Mouse (Mus musculus) layer of hippocampus, adult 18-20 months (tissue): ENCODE results near the gene Mgat4b. TPM values are rescaled to one million over a fixed set of nuclear protein-coding genes. Genes with fewer than 3 reads are reported as not detected.
A peak's percentile ranks its signal among the peaks of the same experiment; 100 is the strongest.

Experiments
- DNase-seq, 2 experiments: peaks; one replicate each; pipeline ENCODE4 v3.0.0; 2022; ENCODE audit warnings: low spot score in 2 of 2
- total RNA-seq, 2 experiments: library from RNA; stranded (reverse); gene quantifications; 2 replicates each; pipeline ENCODE4 v1.2.3; 2021

Mgat4b gene
- total RNA-seq, 2 experiments from 2014 or later = 80.7 to 84.1 TPM

DNA sequence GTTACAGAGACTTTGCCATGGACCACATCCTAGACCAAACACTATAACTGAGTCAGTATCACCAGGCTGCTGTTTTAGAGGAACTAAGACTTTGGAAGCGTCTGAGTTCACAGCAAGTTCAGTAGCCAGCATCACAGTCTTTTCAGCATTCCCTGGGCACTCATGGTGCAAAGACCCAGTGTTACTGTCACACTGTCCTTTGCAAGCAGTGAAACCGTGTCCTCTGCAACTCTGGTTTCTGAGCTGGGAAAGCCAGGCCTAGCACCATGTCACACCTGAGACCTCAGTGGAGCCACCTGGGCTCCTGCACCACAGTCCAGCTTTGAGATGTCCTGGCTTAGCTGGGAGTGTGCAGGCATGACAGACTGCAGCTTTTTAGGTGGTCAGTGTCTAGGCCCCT, 11.8 kb upstream of the Mgat4b start:
- DNase-seq = no peak

DNA sequence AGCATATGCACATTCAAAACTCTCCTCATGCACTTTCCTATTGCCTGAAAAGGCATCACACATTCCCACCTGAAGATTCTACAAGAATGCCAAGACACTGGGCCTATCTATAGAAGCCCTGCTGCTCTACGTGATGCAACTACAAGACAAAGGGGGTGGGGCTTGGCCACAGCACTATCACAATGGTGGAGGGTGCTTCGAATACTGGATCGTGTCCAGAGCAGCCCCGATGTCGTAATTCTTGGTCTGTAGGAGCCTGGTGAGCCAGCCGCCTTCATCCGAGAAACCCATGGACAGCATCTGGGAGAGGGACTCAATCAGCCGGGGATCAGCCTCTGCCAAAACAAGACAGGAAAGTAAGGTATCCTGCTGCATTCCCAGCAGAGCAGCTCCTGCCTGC, 10.1 kb upstream of the Mgat4b start:
- no peak for DNase-seq

DNA sequence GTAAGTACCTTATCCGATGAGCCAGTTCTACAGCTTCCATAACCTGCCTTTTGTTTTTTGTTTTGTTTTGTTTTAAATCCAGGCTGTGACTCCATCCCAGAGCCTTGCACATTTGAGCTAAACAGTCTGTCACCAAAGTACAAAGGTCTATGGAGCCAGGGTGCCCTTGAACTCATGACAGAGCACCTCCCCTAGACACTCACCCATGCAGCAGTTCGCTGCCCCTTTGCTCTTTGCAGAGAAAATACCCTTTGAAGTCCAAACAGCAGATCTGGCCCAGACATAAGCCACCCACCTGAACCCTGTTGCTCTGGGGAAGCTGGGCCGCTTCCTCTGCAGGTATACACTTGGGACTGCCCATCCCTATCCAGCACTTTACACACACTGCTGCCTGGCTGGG, 9.1 kb upstream of the Mgat4b start:
- no peak for DNase-seq

GRCm38 (mm10) chr11:50203302-50203827, 7.3 kb upstream of the Mgat4b start:
- no peak for DNase-seq

DNA sequence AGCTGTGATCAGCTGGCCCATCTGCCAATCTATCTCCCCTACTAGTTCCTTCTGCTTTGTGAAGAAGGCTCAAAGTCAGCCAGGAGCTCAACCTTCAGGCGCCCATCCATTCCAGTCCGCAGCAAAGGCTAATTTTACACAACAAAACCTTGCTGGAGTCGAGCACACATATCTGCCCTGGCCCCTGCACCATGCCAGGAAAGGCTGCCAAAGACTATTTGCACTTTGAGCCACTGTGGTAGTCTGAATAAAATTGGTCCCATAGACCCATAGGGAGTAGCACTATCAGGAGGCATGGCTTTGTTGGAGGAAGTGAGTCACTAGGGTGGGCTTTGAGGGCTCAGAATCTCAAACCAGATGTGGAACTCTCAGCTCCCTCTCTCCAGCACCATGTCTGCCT, 5.3 kb upstream of the Mgat4b start:
- no peak for DNase-seq

DNA sequence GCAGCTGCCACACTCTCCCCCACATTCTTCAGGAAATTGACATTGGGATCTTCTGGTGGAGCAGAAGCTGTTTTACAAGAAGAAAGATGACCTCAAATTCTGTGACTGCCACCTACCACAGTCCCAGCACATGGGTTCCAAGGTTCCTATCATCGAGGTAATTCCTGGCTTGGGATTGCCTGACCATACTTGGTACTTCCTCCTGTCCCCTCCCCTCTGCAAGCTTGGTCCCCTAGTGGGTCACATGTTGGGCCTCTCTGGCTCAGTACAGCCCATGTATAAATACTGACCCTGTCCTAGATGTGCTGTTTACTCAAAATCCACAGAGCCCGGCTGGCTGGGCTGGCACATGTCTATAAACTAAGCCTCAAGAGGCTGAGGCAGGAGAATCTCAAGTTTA, 4.7 kb upstream of the Mgat4b start:
- no peak for DNase-seq

GRCm38 (mm10) chr11:50207344-50207743, 3.3 kb upstream of the Mgat4b start:
- DNase-seq = no peak

DNA sequence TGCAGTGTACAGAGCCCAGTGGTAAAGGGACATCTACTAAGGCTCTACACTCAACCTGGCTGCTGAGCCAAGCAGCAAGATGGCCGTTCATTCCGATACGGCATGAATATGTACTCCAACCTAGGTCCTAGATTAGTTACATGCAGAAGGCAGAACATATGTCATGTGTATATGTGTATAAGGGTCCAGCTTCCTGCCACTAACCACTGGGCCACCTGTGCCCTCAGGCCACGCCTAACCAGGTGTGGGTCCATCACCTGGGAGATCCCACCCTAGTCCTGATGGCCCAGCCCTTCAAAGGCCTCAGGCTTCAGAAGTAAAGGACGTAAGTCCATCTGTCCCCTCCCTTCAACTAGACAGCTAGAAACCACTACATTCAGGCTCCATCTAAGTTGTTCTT, 2.7 kb upstream of the Mgat4b start:
- DNase-seq = no peak

- DNase-seq = peak; percentile 85 to 88
These were observed 587 bp upstream of the Mgat4b start for GRCm38 (mm10) chr11:50210101-50210504.

GRCm38 (mm10) chr11:50211322-50212059, 801 bp downstream of the Mgat4b start:
- DNase-seq = no peak

GRCm38 (mm10) chr11:50212060-50212739, 1.5 kb downstream of the Mgat4b start:
- no peak for DNase-seq

DNA sequence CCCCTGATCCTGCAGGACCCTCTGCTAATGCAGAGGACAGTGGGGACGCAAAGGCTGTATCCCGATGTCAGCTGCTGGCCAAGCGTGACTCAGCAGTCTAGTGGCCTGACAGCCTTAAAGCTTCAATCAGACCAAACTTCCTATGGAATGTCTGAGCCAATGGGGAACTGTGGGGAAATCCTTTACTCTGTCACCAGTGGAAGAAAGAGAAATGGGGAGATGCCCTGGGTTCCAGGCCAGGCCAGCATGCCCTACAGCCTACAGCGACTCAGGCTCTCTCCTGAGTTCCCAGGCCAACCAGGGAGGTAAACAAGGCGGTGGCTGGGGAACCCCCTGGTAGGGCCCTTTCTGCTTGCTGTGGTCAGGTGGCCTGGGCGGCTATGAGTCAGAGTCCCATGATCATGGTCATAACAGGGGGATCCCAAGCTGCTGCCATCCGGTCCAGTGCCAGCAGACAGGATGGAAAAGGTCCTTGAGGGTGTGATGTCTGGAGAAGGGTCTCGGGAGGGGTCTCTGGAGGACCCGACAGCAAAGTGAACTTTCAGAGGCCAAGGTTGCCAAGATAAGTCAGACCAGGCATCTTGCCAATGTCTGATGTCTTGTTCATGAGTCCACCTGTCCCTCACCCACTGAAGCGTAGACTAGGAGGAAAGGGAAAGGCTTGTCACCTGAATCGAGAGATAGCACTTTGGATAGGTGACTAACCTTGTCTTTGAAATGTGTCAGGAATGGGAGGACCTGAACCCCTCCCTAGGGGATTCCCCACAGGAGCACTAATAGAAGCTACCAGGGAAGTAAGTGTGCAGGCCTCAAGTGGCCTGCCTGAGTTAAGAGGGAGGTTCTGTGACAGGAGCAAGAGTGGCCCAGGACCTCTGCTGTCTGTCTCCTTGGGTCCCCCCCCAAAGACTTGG, 2.4 kb downstream of the Mgat4b start:
- DNase-seq = peak in 1 of 2 experiments; percentile 71

DNA sequence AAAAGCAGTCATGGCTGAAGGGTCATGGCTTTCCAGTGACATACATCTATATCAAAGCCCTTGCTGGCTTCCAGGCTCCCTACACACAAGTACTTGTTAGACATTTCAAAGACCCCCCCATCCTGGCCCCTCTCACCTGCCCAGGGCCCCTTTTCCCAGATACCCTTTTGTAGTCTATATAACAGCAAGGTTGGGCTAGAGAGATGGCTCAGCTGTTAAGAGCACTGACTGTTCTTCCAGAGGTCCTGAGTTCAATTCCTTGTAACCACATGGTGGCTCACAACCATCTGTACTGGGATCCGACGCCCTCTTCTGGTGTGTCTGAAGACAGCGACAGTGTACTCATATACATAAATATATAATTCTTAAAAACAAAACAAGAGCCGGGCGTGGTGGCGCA, 3.9 kb downstream of the Mgat4b start:
- DNase-seq = no peak

DNA sequence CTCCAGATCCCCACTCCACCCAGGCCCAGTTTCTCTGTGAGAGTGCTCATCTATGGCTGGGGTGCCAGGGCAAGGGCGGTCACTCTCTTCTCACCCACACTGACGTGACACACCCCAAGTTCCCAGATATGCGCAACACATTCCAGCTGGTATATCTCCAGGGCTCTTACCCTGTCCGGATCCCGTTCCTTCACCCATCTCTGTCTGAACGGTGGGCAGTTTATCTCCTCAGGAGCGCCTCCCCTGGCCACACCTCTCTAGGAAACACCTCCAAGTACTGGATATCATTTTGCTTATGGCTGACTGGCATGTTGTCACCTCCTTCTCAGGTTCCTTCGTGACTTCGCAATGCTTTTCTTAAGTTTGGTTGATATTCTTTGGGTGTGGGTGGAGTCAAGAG, 4.9 kb downstream of the Mgat4b start:
- no peak for DNase-seq

GRCm38 (mm10) chr11:50216724-50217366, 6.2 kb downstream of the Mgat4b start:
- no peak for DNase-seq

DNA sequence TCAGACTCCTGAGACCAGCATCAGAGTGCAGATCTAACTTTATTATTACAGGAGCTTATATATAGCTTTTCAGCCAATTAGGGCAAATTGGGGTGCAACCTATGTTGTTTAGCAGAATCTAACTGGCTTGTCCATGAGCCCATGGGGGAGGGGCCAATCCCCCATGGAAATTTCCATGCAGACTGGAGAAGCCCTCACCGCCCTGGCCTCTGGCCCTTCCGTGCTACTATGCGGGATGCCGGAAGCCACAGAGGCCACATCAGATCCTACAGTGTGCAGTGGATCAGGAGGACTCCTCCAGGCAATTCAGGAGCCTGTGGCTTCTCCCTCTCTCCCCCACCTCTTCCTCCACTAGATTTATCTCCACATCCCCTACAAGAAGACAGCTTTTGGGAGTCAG, 7.1 kb downstream of the Mgat4b start:
- DNase-seq = no peak

DNA sequence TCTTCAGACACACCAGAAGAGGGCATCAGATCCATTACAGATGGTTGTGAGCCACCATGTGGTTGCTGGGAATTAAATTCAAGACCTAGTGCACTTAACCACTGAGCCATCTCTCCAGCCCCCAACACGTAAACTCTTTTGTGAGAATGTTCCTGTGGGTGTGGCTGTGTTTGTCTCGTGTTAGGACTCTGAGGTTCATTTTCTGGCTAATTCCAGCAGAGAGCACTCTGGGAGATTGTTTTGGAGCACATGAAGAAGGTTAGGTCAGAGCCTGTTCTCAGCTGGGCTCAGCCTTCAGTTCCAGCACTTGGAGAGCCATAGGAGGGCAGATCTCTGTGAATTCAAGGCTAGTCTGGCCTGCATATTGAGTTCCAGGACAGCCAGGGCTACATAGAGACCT, 9.1 kb downstream of the Mgat4b start:
- no peak for DNase-seq

DNA sequence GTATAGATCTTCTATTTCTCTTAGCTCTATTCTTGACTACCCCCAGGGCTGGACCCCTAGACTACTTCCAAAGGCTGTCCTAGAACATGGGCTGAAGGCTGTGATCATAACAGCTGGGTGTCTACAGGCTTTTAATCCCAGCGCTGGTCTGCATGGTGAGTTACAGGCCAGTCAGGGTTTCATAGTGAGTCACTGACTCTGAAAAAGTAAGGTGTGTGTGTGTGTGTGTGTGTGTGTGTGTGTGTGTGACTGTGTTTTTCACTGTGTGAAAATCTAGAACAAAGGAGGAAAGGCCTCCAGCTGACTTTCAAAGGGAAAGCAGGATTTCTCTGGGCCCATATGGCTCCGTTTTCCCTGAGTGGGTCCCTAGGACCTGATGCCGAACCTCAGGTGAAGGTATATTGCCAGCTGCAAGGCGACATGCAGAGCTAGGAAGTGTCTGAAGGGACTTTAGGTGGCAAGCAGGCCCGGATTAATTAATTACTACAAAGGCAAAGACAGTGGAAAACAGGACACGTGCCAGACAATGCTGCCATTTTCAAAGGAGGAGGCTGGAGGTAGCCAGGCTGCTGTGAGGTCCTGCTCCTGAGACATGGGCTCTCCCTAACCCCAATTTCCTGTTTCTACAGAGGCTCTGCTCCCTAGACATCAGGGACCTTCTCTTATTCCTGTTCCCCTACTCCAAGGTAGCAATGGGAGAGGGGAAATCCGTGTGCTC, 12.0 kb downstream of the Mgat4b start:
- no peak for DNase-seq

- no peak for DNase-seq
These were observed 13.3 kb downstream of the Mgat4b start for GRCm38 (mm10) chr11:50223783-50224662.
